Mouse (Mus musculus) neutrophil, adult 5-6 weeks (primary cell): ENCODE measurements at regions not wholly inside any gene's neighbourhood (a gene's known extent, or its start where the extent isn't known, plus 50 kb on each side); places are given as distances from the start of the nearest gene placed in this dataset.

Experiments
- ATAC-seq: fragments of 151-379, 151-347 bp; 2 replicates; pipeline ENCODE4 v1.8.0; 2017; ENCODE audit warnings: mild to moderate bottlenecking, moderate TSS enrichment; ENCODE audit not compliant: insufficient number of reproducible peaks, poor library complexity, low FRiP score, severe bottlenecking; ENCODE audit errors: extremely low read depth

DNA sequence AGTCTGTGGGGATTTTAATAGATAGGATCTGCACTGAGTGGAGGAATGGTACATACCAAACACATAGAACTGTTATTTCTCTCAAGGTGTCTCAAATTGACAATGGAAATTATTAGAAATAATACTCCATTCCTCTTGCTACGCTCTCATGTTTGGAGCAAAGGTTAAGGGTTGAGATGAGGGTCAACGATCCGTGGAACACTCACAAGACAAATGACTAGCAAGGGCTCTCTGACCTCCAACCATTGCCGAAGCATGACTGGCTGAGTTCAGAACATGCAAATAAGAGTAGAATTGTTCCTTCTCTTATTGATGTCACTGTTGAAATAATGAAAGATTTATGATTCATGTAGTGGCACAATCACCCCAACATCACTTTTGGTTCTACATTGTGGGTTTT is 407.1 kb upstream of the Rgma start:
- ATAC-seq: no peak

DNA sequence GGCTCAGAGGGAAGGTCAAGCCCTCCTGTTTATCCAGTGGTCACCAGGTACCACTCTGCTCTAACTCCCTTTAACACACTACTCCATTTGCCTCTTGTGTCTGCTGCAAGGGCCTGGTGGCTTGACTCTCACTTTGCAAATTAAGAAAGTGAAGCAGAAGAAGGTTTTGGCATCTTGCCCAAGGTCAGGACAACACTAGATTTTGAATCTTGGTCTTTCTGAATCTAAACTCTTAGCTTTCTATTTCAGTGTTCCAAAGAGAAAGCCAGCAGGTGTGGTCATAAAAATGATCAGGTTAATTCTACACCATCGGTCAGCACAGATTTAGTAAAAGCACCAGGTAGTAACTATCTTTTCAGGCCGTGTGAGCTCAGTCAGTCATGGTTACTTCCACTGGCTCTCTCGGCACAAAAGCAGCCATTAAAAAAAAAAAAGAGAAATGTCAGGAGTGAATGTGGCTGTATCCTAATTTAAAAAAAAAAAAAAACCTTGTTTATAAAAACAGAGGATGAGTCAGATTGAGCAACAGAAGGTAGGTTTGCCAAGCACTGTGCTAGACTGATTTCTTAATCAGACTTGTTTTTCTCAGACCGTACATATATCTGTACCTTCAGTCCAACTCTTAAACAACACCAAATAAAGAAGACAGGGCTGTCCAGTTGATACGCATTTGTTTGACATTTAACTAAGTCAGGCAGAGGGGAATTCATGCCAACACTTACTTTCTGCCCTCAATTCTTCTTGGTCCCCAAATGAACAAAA is 403.6 kb upstream of the Rgma start:
- no peak for ATAC-seq

GRCm38 (mm10) chr7:72972397-72972796 is 402.9 kb upstream of the Rgma start:
- no peak for ATAC-seq

DNA sequence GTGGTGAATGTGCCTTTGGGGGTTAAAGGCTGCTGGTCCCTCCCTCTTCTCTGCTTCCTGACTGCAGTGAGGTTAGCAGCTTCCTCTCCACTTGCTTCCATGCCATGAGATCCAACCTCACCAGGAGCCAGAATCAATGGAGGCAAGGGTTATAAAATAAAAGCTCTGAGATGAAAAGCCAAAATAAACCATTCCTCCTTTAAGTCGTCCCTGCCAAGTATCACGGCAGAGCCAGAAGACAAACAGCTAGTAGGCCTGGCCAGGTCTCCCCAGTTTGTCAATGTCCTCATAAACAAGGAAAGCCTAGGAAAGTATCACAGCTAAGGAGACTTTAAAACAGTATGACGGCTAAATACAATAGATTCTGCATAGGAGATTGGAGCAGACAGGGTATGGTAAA is 401.5 kb upstream of the Rgma start:
- ATAC-seq: no peak

DNA sequence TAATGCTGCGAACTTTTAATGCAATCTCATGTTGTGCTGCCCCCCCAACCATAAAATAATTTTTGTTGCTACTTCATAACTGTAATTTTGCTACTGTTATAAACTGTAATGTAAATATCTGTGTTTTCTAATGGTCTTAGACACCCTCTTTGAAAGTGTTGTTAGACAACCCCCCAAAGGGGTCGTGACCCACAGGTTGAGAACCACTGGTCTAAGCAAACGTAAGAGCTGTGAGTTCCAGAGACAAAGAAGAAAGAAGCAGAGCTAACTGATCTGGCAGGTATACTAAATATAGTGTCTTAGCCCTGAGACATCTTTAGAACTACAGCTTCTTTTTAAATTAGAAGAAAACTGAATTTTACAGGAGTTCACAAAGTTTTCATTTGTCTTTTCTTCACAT is 400.9 kb upstream of the Rgma start:
- no peak for ATAC-seq

GRCm38 (mm10) chr7:72990559-72991429 is 384.5 kb upstream of the Rgma start:
- no peak for ATAC-seq

DNA sequence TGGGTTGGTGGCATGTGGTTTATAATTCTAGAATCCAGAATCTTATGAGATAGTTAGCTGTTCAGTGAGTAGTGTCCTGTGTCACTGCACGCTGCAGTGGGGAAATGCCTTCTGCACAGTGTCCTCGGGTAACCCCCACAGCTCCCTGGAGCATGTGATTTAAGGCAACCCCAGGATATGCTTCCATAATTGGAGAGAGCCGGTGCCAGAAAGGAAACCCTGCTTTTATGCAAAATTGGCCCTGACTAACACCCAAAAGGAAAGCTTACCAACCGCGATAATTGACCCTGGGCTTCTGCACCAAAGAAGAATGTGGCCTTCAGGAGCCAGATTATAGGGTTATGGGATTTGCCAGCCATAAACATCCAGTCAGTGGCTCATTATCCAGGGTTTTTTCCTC is 376.9 kb upstream of the Rgma start:
- no peak for ATAC-seq

DNA sequence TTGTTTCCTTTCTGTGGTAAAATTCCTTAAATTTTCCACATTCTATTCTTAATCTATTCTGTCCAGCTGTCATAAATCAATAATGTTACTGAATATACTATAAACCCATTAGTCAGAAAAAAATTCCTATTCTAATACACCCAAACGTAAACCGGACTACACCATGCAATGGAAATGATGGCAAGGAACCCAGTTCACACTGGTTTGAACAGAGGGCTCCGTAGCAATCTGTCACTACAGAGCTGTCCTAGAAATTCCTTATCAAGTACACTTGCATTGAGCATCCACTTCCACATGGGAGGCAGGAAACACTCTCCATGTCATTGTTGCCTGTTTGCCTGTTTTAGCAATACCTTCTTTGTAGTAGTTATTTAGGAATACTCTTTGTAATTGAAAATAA is 356.2 kb upstream of the Rgma start:
- ATAC-seq: no peak

DNA sequence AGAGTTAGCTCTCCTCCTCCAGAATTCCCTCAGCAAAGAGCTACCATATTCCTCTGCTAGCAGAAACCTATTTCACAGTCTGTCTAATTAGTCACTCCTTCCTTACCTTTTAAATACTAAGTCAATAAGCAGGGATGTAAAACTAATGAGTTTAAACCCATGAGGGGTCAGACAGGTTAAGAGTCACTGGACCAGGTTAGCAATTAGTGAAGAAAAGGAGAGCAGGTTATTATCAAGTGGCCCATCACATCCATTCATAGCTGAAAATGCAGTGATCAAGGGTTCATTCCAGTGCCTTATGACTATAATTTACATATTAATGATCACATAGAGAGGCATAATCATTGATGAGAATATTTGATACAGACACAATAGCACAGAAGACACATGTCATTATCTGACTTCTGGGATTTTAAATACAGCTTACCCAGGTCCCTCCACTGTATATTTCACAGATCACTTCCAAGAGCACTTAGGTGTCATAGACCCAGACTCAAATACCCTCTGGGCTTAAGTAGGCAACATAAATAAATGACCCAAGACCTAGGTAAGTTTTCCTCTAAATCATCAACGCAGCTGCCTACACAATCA is 355.4 kb upstream of the Rgma start:
- no peak for ATAC-seq

- no peak for ATAC-seq
Measured at GRCm38 (mm10) chr7:73021786-73022185, 353.5 kb upstream of the Rgma start.

DNA sequence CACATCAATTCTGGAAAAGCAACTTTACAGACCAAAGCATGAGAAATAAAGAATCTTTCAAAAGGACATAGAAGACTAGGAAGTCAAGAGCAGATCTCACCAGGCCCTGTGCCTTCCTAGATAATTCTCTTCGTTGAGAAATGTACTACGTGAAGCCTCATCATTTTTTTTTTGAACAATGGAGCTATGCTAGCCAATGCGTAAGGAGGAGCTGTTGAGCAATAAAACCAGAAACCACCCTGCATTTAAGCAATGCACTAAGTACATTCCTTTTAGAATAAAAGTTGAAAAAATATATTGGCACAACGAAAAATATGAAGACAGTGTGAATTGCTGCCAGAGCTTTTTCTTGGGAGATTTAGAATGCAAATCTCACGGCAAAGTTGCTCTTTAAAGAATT is 349.7 kb upstream of the Rgma start:
- ATAC-seq: no peak

DNA sequence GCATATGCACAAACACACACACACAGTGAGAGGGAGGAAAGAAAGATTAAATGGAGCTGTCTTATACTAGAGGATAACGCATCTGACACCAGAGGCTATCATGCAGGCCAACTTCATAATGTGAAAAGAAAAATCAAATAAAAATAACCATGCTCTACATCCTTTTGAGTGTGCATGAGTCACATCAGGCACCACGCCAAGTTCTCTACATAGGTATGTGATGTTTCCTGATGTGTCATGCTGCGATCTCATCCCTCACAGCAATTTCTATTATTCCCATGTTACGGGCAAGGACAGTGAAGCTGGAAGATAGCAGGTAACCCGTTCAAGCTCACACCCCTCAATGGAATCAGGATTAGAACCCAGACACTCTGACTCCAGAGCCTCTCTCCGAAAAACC is 346.4 kb upstream of the Rgma start:
- no peak for ATAC-seq

DNA sequence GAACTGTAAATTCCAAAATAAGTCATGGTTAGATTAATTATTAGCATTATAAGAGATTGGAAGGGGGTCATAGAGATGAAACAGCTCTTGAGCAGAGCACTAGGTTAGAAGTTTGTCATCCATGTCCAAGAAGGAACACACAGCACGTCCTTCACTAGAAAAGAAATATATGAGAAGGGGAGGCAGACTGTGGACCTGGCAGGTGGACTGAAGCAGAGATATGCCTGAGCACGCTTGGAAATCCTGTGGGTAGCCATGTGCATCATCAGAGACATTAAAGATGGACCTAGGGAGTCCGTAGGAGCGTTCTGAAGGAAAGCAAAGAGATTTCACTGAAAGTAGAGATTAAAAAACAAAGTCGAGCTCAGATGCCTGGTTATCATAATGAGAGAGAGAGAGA is 343.9 kb upstream of the Rgma start:
- ATAC-seq: no peak

- ATAC-seq: no peak
Measured at GRCm38 (mm10) chr7:73032316-73032980, 342.9 kb upstream of the Rgma start.

GRCm38 (mm10) chr7:73036801-73037555 is 338.3 kb upstream of the Rgma start:
- ATAC-seq: no peak

DNA sequence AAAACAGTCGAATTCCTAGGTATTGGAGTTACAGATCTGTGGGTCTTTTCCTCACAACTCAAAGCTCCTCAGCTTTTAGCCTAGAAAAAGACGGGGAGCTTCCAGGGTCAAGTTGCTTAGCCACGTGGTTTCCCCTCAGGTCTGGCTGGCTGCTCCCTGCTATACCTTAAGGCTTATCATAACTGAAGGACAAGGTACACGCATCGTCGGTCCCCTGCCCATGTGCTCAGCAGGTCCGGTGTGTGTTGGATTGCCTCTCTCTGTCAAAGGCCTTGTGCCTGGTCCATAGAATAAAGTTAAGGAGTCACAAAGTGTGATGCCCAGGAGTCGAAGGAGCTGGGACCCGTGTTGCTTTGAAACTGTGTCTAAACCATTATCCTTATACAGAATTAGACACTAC is 337.7 kb upstream of the Rgma start:
- ATAC-seq: no peak

DNA sequence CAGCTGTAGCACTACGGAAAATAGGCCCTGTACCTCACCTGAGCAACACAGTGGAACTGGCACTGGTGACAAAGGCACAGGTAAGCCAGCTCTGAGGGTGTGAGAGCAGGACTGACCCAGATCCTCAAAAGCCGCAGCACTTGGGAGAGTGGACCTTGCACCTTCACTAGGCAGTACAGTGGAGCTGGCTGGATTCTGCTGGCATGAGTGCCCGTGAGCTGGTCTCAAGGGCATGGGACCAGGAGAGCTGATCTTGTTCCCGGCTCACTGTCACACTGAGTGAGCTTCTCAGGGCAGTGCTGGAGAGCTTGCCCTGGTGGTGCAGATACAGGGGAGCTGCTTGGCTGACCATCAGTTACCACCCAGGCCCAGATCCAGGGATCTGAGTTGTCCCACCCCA is 335.4 kb upstream of the Rgma start:
- ATAC-seq: no peak

- no peak for ATAC-seq
Measured at GRCm38 (mm10) chr7:73044316-73044715, 331.0 kb upstream of the Rgma start.

- no peak for ATAC-seq
Measured at GRCm38 (mm10) chr7:73055891-73056290, 319.4 kb upstream of the Rgma start.
